Mouse (Mus musculus) layer of hippocampus, adult 9-10 months (tissue): ENCODE results near the gene Gm45213.
"Not testable (repeated sequence)": the region's sequence is repeated elsewhere in the genome, so short reads cannot be mapped to it uniquely, and the experiment has no call there.

Experiments used
- DNase-seq: peaks from one replicate; pipeline ENCODE4 v3.0.0; 2022; ENCODE audit warnings: low spot score

Gm45213 gene

GRCm38 (mm10) chr7:66048446-66049230 lies 5.2 kb downstream of the Gm45213 start:
- no peak for DNase-seq

GRCm38 (mm10) chr7:66053946-66054483 lies 10.6 kb downstream of the Gm45213 start:
- DNase-seq = no peak

DNA sequence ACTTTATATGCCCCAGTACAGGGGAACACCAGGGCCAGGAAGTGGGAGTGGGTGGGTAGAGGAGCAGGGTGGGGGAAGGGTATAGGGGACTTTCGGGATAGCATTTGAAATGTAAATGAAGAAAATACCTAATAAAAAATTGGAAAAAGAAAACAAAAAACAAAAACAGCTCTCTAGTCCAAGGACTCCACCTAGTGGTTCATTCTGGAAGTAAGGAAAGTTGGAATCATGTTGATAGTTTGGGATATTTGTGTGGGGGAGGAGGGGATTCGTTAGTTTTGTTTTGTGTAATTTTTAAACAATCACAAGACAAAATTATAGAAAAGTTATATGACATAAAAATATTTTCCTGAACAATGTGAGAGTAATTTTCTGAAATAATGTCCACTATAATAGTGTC lies 12.0 kb downstream of the Gm45213 start:
- DNase-seq = not testable (repeated sequence)

- no peak for DNase-seq
Observed at GRCm38 (mm10) chr7:66058703-66059102, 15.3 kb downstream of the Gm45213 start, which contains the start of gene Snrpa1. Gene Snrpa1, plus strand, starts transcription at chr7:66059003.

GRCm38 (mm10) chr7:66060066-66060956 lies 16.9 kb downstream of the Gm45213 start:
- peak; percentile 63 for DNase-seq

DNA sequence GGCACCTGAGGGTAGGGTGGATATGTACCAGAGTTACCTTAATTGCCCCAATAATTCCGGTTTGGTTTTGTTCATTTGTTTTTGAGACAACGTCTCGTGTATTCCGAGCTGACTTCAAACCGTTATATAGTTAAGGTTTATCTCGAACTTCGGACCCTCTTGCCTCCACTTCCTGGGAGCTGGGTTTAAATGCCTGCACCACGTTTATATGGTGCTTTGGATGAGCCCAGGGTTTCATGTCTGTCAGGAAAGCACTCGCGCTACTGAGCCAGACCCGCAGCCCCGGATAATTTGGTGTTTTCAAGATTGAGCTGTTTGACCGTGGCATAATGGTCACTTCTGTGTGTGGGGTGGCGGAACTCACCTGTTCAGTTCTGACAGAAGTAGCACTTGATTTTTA lies 17.7 kb downstream of the Gm45213 start:
- DNase-seq = no peak

- DNase-seq = peak; percentile 37
Observed at GRCm38 (mm10) chr7:66076411-66076810, 33.0 kb downstream of the Gm45213 start.

DNA sequence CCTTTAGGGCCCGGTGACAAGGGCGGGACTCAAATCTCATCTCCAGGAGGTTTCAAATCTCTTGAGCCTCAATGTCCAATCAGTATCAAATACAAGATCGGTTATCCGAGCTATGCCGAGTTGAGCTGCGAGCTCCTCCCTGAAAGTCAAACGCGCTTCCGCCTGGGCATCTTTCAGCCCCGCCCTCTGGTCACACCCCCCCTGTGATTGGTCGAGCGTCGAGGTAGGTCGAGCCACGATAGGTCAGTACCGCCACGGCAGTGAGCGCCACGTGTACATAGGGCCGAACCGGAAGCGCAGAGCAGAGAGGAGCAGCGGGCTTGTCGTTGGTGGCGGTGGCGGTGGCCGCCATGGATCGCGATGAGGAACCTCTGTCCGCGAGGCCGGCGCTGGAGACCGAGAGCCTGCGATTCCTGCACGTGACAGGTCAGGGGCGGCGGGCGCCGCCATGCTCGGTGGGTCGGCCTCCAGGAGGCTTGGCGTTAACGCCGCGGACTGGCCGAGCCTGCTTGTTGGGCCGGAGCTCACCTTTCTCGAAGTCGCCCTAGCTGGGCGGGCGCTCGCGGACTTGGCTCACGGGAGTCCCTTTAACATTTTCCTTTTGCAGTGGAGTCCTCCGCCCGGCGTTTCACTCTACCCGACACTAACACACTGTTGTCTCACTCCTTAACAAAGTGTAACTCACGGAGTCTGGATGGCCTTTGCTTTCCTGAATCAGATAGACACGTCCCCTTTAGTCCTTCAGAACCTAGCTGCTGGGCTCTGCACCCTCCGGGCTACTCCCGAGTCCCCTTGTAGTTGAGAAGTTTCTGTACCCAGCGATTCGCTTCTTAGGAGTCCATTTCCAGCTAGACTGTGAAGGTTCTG lies 36.2 kb downstream of the Gm45213 start, which contains the start of gene Selenos:
TSS of gene Selenos (plus strand) at position 286 of the 867 bp plus-strand sequence.
- peak; percentile 89 for DNase-seq

DNA sequence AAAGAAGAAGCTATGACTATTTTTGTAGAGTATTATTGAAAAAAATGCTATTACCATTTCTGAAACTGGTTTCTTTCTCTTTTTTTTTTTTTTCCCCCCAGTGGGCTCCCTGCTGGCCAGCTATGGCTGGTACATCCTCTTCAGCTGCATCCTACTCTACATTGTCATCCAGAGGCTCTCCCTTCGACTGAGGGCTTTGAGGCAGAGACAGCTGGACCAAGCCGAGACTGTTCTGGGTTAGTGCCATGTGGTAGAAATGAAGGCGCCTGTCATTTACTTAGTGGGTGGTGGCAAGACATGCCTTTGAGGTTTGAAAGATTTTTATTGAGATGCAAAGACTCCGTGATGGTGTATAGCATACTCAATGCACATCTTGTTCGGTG lies 36.8 kb downstream of the Gm45213 start:
- DNase-seq = no peak

GRCm38 (mm10) chr7:66083757-66084156 lies 40.4 kb downstream of the Gm45213 start:
- DNase-seq = no peak

DNA sequence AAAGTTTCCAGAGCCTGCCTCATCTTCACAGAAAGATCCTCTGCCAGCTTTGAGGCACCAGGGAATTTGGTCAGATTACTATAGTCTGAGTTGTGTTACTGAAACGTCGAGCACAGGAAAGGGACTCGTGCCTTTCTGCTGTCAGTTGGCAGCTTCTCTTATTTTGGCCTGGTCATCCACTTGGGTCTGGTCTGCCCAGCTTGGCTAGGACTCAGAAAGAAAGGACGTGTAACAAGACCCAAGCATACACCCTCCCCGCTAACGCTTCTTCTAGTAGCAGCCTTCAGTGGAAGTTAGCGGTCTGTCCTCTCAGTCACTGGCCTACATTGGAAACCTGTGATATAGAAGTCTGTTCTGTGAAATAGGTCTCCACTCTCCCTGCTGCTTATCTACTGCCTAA lies 41.1 kb downstream of the Gm45213 start:
- DNase-seq = no peak

DNA sequence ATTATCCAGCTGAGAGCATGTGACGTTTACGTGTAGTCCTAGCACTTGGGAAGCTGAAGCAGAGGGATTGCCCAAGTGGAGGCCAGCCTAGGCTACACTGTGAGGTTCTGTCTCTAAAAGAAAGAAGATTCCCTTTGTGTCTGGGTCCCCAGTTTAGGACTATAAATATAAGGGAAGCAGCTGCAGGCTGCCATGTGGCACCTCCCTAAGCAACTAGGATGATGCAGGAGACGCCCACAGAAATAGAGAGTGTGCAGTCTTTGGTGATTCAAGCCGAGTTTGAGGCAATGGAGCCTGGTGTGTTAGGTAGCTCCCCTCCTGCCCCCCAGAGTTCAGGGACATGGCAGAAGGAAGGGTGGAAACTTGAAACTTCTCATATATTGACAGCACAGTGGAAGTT lies 44.2 kb downstream of the Gm45213 start:
- no peak for DNase-seq

GRCm38 (mm10) chr7:66088077-66088476 lies 44.7 kb downstream of the Gm45213 start:
- no peak for DNase-seq

- no peak for DNase-seq
Observed at GRCm38 (mm10) chr7:66090676-66091190, 47.3 kb downstream of the Gm45213 start.

DNA sequence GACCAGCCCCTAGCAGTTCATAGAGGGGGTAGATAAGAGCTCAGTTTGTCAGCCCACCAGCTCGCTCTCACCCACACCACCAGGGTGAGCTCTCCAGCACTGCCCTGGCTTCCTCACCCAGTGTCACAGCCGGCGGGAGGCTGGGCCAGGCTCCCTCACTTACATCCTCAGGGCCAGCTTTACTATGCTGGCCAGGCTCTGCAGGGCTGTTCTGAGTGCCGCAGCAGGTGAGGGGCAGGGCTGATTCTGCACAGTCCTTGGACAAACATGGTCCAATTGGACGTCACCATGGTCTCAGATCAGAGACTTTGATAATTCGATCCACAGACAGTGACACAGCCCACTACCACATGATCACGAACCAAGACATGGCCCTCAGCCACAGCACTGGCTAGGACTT lies 48.2 kb downstream of the Gm45213 start:
- DNase-seq = no peak

DNA sequence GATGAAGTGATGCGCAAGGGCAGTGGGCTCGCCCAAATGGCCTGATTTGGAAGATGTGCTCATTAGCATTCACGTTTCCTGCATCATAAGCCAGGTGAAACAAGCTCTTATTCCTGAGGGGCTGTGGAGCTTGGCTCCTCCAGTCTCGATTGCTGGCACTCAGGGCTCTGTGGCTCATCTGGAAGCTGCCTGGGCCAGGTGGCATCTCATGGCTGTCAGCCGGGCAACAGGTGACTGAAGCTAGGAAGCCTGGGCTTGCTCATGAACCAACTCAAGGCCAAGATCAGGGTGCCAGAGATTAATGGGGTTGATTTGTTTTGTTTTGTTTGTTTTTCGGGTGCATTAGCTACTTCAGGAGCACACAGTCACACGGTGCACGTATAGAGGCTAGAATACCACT lies 49.3 kb downstream of the Gm45213 start:
- DNase-seq = no peak

GRCm38 (mm10) chr7:66094141-66094540 lies 50.7 kb downstream of the Gm45213 start:
- DNase-seq = no peak

GRCm38 (mm10) chr7:66098803-66099202 lies 55.4 kb downstream of the Gm45213 start:
- DNase-seq = no peak

DNA sequence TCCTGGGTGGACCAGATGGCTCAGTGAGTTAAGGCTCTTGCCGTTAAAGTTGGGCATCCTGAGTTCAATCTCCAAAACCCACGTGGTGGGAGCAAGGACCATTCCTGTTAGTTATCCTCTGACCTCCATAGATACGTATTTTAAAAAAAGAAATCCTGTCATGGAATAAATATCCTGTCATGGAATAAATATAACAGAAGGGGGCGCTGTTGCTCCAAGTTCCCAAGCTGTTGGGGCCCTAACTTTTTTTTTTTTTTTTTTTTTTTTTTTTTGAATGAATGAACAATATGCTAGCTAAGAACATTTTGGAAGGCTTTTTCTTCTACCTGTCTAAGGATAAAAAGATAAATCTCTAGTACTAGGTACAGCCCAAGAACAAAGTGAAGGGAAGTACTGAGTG lies 58.5 kb downstream of the Gm45213 start:
- no peak for DNase-seq

GRCm38 (mm10) chr7:66104531-66104930 lies 61.1 kb downstream of the Gm45213 start:
- DNase-seq = no peak

DNA sequence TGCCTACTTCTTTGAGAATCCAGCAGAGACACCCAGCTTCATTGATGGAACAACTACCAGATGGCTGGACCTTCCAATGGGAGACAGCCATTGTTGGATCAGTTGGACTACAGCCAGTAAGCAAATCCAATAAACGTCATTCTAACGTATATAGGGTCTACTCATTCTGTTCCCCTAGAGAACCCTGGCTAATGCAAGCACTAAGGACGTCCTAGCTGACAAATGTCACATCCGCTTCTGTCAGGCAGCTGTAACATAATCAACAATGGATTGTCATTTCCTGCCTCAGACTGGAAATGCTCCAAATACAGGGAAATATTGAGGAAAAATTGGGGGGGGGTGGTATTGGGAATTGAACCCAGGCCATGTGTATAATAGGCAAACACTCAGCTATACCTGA lies 62.4 kb downstream of the Gm45213 start:
- no peak for DNase-seq
